Mouse (Mus musculus): ENCODE data around the gene Pak2. TPM values are rescaled to one million over a fixed set of nuclear protein-coding genes. Genes with fewer than 3 reads are reported as not detected.

The Pak2 gene
- total and polyA plus RNA-seq, 2 experiments from 2014 or later: 19.1 to 25.8 TPM

DNA sequence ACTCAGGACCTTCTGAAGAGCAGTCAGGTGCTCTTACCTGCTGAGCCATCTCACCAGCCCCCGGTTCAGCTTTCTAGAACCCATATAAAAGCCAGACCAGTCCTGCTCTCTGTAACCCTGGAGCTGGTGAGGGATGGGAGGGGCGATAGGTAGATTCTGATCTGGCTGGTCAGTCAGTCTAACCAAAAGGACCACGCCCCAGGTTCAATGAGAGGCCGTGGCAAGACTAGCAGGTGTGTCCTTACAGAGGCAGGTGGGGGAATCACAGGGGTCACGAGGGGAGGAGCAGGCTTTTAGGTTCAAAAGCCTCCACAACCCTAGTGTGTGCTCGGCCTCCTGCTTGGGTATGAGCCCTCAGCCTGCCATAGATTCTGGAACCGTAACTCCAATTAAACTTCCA, 12.3 kb upstream of the Pak2 start:
- H3K36me3 ChIP-seq (replicated peaks; ENCODE audit: control insufficient read depth, insufficient read depth, low read length): peaks cover 57% of the 10 kb centered on the region

DNA sequence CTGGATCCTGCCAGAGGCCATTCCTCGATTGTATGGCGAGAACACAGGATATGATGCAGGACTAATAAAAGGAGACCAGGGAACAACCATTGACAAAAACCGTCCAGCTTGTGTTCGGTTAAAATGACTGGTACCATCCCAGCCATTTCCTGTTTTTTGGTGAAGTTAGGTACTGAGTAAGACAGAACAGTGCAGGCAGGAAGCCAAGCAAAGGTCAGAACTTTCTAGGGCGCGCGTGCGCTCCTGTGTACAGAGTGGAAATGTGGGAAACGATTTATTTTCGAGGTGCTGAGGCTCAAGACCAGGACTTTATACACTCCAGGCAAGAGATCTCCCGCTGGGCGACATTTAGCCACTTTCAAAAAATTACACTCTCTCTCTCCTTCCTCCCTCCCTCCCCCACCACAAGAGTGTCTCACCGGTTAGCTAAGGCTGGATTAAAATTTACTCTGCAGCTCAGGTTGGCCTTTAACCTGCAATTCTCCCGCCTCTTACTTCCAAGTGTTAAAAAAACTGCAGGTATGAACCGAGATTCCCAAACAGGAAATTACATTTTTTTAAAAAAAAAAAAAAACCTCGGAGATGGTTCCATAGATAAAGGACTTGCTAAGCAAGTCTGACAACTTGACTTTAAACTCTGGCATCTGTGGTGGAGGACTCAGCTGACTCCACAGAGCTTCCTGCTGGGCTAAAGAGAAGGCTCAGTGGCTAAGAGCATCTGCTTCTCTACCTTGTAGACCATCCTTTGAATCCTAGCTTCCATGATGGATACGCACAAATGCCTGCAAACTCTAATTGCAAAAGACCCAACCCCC, 8.7 kb upstream of the Pak2 start:
- TF ChIP-seq EP300 (IDR thresholded peaks at IDR 0.05; ENCODE audit: low read depth) (no peak), CTCF (IDR thresholded peaks at IDR 0.05; ENCODE audit: low read depth) (no peak)

More for the DNA sequence above, 12.3 kb upstream of the Pak2 start:
- H3K27ac ChIP-seq (ENCODE audit: low read depth): no peak overlapping the region
- no peaks in the 10 kb centered on the region for H3K27me3 ChIP-seq (ENCODE audit: control insufficient read depth, insufficient read depth, low read length)
- no peaks in the 10 kb centered on the region for H3K9me3 ChIP-seq (replicated peaks; ENCODE audit: control insufficient read depth, low read length)
- no peaks in the 10 kb centered on the region for H3K4me1 ChIP-seq (ENCODE audit: control insufficient read depth, insufficient read depth)
- no peak overlapping the region for H3K4me2 ChIP-seq (ENCODE audit: low read depth, low read length)
- TF ChIP-seq EP300 (IDR thresholded peaks at IDR 0.05; ENCODE audit: low read depth) (no peak), CTCF (IDR thresholded peaks at IDR 0.05; ENCODE audit: low read depth) (no peak)
- no peak for DNase-seq (ENCODE audit: low spot score)
- no peak overlapping the region for H3K9ac ChIP-seq (replicated peaks; ENCODE audit: low read depth, low read length)
- ATAC-seq (ENCODE audit: insufficient read depth, low read depth): no peak
- 93% methylated on average over 7 of the region's 7 CpGs for WGBS
- H3K4me3 ChIP-seq (ENCODE audit: low read depth, low read length): no peak overlapping the region

DNA sequence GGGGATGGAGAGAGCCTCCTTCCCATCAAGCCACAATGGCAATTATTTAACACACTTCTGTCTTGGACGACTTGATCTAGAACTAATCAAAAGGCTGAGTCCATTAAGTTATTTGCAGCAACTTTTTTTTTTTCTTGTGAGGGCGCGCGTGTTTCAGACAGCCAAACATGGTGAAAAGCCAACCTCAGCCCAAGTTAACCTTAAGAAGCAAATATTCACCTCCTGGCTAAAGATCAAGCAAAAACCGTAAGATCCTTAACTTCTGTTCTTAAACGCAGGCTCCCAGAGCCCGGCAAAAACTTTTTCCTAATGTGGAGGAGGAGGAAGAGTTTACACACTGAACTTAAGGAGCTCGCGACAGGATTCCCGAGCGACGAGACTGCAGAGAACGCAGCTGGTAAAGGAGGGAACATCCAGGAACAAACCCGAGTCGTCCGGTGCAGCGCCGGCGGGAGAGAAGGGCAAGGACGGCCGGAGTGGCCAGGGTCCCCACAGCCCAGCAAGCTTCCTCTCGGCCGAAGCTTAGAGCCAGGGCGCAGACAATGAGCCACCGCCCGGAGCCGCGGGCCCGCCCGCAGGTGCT, 643 bp downstream of the Pak2 start:
- Histone ChIP-seq H3K4me1 (ENCODE audit: control insufficient read depth, insufficient read depth) (peaks cover 17% of the 10 kb centered on the region), H3K9me3 (replicated peaks; ENCODE audit: control insufficient read depth, low read length) (no peaks in the 10 kb centered on the region), H3K36me3 (replicated peaks; ENCODE audit: control insufficient read depth, insufficient read depth, low read length) (peaks cover 2% of the 10 kb centered on the region; the same call in 1 of the 2 replicates), H3K9ac (replicated peaks; ENCODE audit: low read depth, low read length) (peak overlapping the region; percentile 95), H3K27me3 (ENCODE audit: control insufficient read depth, insufficient read depth, low read length) (no peaks in the 10 kb centered on the region), H3K27ac (ENCODE audit: low read depth) (peak overlapping the region; percentile 97), H3K4me3 (ENCODE audit: low read depth, low read length) (peak overlapping the region; percentile 87), H3K4me2 (ENCODE audit: low read depth, low read length) (peak overlapping the region; percentile 69)
- no peak for TF ChIP-seq CTCF (IDR thresholded peaks at IDR 0.05; ENCODE audit: low read depth)
- no peak for TF ChIP-seq EP300 (IDR thresholded peaks at IDR 0.05; ENCODE audit: low read depth)
- ATAC-seq (ENCODE audit: insufficient read depth, low read depth) (peak; percentile 61), DNase-seq (ENCODE audit: low spot score) (peak; percentile 36)
- under 1% methylated on average over 30 of the region's 30 CpGs for WGBS

More for the DNA sequence above, 8.7 kb upstream of the Pak2 start:
- Histone ChIP-seq H3K9me3 (replicated peaks; ENCODE audit: control insufficient read depth, low read length) (no peaks in the 10 kb centered on the region), H3K4me1 (ENCODE audit: control insufficient read depth, insufficient read depth) (no peaks in the 10 kb centered on the region), H3K36me3 (replicated peaks; ENCODE audit: control insufficient read depth, insufficient read depth, low read length) (peaks cover 67% of the 10 kb centered on the region), H3K4me3 (ENCODE audit: low read depth, low read length) (no peak overlapping the region), H3K27me3 (ENCODE audit: control insufficient read depth, insufficient read depth, low read length) (no peaks in the 10 kb centered on the region), H3K27ac (ENCODE audit: low read depth) (peak overlapping the region; percentile 61), H3K4me2 (ENCODE audit: low read depth, low read length) (peak overlapping the region; percentile 21; the same call in 1 of the 2 replicates), H3K9ac (replicated peaks; ENCODE audit: low read depth, low read length) (no peak overlapping the region)
- ATAC-seq (ENCODE audit: insufficient read depth, low read depth): no peak
- 58% methylated on average over 17 of the region's 17 CpGs for WGBS
- DNase-seq (ENCODE audit: low spot score): no peak

DNA sequence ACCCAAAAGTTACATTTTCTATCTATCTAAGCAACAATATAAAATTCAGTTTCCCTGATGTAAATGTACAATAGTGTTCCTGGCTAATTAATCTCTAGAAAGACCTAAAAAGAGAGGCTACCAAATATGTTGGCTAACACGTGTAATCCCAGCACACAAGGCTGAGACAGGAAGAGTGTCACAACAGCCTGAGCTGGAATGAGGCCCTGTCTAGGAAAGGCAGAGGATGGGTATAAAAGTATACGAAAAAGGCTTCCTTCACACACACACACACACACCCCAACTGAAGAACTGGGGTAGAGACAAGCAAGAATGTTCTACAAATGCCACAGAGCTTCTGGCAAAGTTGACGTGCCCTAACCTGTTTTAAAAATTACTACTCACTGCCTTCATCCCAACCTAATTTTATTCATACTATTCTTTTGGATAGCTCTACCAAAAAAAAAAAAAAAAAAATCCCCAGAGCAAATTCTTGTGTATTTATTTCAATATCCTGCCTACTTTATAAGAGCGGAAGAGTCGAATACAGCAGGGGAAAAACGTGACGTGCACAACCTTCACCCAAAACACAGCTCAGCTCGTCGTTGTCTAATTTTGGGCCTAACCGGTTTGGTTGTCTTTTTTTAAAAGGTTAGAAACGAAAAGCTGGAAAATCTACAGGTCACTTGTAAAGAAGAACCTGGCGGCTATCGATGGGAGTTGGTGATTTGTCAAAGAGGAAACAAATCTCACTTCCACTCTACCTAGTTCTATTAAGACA, 1.3 kb downstream of the Pak2 start:
- Histone ChIP-seq H3K9ac (replicated peaks; ENCODE audit: low read depth, low read length) (peak overlapping the region; percentile 95), H3K27me3 (ENCODE audit: control insufficient read depth, insufficient read depth, low read length) (no peaks in the 10 kb centered on the region), H3K27ac (ENCODE audit: low read depth) (peak overlapping the region; percentile 97), H3K4me2 (ENCODE audit: low read depth, low read length) (peak overlapping the region; percentile 69), H3K9me3 (replicated peaks; ENCODE audit: control insufficient read depth, low read length) (no peaks in the 10 kb centered on the region), H3K36me3 (replicated peaks; ENCODE audit: control insufficient read depth, insufficient read depth, low read length) (no peaks in the 10 kb centered on the region; the same call in 1 of the 2 replicates), H3K4me1 (ENCODE audit: control insufficient read depth, insufficient read depth) (peaks cover 17% of the 10 kb centered on the region), H3K4me3 (ENCODE audit: low read depth, low read length) (peak overlapping the region; percentile 87)
- 2% methylated on average over 13 of the region's 13 CpGs for WGBS
- no peak for ATAC-seq (ENCODE audit: insufficient read depth, low read depth)
- no peak for TF ChIP-seq CTCF (IDR thresholded peaks at IDR 0.05; ENCODE audit: low read depth)
- no peak for TF ChIP-seq EP300 (IDR thresholded peaks at IDR 0.05; ENCODE audit: low read depth)
- no peak for DNase-seq (ENCODE audit: low spot score)

DNA sequence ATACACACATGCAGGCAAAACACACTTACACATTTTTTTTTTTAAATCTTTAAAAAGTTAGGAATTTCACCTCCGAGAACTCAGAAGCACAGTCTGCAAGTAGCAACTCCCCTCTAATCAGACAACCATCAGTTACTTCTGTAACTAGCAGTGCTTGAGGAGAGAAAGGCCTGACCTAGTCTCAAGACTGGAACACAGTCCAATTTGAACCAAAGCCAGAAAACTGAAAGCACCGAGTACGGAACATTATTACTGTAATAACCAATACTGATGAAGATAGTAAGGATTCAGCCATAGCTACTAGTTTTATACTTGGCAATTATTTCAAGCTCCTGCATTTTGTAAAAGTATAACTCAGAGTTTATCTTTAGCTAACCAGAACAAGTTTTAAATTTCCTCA, 2.7 kb downstream of the Pak2 start:
- no peak for ATAC-seq (ENCODE audit: insufficient read depth, low read depth)
- DNase-seq (ENCODE audit: low spot score): no peak
- Histone ChIP-seq H3K4me1 (ENCODE audit: control insufficient read depth, insufficient read depth) (peaks cover 22% of the 10 kb centered on the region), H3K4me3 (ENCODE audit: low read depth, low read length) (no peak overlapping the region), H3K9ac (replicated peaks; ENCODE audit: low read depth, low read length) (no peak overlapping the region), H3K9me3 (replicated peaks; ENCODE audit: control insufficient read depth, low read length) (no peaks in the 10 kb centered on the region), H3K27me3 (ENCODE audit: control insufficient read depth, insufficient read depth, low read length) (no peaks in the 10 kb centered on the region), H3K36me3 (replicated peaks; ENCODE audit: control insufficient read depth, insufficient read depth, low read length) (no peaks in the 10 kb centered on the region), H3K4me2 (ENCODE audit: low read depth, low read length) (peak overlapping the region; percentile 7; the same call in 1 of the 2 replicates), H3K27ac (ENCODE audit: low read depth) (no peak overlapping the region)
- no peak for TF ChIP-seq CTCF (IDR thresholded peaks at IDR 0.05; ENCODE audit: low read depth)
- TF ChIP-seq EP300 (IDR thresholded peaks at IDR 0.05; ENCODE audit: low read depth): no peak
- WGBS: 28% methylated on average over 3 of the region's 3 CpGs
